Mouse (Mus musculus) common myeloid progenitor, adult 5-6 weeks (primary cell): ENCODE results near the gene Myh9. TPM values are rescaled to one million over a fixed set of nuclear protein-coding genes. Genes with fewer than 3 reads are reported as not detected.
"Not testable (repeated sequence)": the region's sequence is repeated elsewhere in the genome, so short reads cannot be mapped to it uniquely, and the experiment has no call there.

ENCODE experiments used
- ATAC-seq: replicated peaks from 2 replicates; pipeline ENCODE4 v1.8.0; 2016; ENCODE audit warnings: low read depth, mild to moderate bottlenecking, moderate TSS enrichment, inconsistent platforms; ENCODE audit not compliant: poor library complexity, severe bottlenecking
- total RNA-seq: library from RNA; stranded (forward); fragments of 200-1000, 187-1606 nt; gene quantifications from 2 replicates; pipeline ENCODE4 v1.2.3, GENCODE M21; 2017

Myh9 gene
- total RNA-seq, 1 experiment from 2014 or later = 430 TPM

DNA sequence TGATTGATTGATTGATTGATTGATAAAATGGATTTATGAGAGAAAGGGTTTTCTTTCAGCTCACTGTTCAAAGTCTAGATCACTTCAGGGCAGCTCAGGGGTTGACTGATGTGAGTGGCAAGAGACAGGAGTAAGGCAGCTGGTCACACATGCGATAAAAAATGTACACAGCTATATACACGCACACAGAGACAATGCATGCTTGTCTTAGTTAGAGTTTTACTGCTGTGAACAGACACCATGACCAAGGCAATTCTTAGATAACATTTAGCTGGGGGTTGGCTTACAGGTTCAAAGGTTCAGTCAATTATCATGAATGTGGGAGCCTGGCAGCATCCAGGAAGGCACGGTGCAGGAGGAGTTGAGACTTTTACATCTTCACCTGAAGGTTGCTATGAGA lies 31.0 kb upstream of the Myh9 start:
- no peak for ATAC-seq

- ATAC-seq = no peak
These were observed 26.4 kb upstream of the Myh9 start for GRCm38 (mm10) chr15:77868340-77868739.

- ATAC-seq = not testable (repeated sequence)
These were observed 25.4 kb upstream of the Myh9 start for GRCm38 (mm10) chr15:77867231-77867968.

GRCm38 (mm10) chr15:77866583-77867220 lies 24.7 kb upstream of the Myh9 start:
- no peak for ATAC-seq

- ATAC-seq = no peak
These were observed 22.2 kb upstream of the Myh9 start for GRCm38 (mm10) chr15:77864063-77864758.

- ATAC-seq = no peak
These were observed 21.3 kb upstream of the Myh9 start for GRCm38 (mm10) chr15:77862991-77863972.

DNA sequence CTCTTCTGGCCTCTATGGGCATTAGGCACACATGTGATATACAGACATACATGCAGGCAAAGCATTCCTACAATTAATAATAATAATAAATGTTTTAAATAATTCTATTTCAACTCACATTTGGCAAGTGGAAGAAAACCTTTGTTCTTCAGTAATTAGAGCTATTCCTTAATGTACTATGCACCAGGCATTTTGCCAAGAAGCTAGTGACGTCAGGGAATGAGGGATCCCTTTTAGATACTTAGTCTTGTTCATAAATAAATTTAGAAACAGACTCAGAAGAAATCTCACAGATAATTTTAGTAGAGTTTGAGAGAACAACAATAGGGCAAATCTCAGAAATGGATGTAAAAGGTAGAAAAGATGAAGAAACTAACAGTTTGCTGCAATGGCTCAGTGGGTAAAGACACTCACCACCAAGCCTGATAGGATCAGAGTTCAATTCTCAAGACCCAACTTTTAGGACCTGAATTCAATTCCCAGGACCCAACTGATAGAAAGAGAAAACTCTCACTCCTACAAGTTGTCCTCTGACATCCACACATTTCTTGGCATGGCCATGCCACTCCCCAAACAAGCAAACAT lies 18.2 kb upstream of the Myh9 start:
- ATAC-seq = no peak

DNA sequence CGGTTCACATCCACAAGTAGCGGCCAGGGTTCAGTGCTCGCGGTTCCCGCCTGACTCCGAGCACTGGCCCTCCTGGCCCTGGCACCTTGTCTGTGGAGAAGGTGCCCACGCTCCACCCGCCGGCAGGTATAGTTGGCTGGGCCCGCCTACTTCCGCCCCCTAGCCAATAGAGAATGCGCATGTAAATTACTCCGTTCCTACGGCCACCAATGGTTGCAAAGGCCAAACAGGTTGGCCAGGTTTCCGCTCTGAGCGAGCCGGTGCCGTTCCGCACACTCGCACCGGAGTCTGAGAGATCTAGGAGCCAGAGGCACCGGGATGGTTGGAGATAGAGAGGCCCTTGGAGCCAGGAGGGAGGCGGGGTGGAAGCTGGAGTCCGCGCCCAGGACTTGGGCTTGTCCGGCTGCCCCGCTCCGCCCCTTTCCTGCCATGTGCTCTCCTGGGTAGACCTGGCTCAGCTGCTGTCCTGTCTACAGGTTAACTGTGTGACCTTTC lies 15.7 kb upstream of the Myh9 start:
- peak; percentile 51 for ATAC-seq

- no peak for ATAC-seq
These were observed 14.6 kb upstream of the Myh9 start for GRCm38 (mm10) chr15:77856541-77856940.

DNA sequence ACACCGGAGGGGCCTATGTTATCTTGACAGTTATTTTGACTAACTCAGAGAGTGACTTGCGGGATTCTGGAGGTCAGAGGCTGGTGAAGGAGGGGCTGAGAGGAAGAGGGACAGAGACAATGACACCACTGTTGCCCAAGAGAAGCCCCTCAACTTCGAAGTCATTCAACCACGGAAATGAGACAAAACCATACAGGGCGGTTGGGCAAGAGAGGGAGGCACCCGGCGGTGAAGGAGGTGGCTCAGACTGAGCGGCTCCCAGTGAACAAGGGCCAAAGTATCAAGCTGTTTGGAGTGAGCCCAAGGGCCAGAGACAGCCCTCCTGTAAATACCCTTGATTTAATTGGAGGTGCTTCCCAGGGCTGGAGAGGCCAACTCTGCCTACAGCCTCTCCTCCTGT lies 13.3 kb upstream of the Myh9 start:
- ATAC-seq = peak; percentile 91

DNA sequence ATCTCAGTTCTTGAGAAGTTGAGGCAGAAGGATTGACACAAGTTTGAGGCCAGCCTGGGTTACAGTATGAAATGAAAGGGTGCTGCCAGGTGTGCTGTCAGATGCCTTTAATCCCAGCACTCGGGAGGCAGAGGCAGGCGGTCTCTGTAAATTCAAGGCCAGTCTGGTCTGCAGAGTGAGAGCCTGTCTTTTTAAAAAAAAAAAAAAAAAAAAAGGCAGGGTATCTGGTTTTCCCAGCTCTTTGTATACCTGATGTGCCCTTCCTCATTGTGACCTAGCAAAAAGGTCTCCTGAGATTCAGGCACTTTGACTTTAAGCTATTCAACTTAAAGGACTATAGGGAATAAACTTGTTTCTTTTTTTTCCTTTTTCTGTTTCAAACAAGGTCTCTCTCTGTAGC lies 10.0 kb upstream of the Myh9 start:
- ATAC-seq = no peak

DNA sequence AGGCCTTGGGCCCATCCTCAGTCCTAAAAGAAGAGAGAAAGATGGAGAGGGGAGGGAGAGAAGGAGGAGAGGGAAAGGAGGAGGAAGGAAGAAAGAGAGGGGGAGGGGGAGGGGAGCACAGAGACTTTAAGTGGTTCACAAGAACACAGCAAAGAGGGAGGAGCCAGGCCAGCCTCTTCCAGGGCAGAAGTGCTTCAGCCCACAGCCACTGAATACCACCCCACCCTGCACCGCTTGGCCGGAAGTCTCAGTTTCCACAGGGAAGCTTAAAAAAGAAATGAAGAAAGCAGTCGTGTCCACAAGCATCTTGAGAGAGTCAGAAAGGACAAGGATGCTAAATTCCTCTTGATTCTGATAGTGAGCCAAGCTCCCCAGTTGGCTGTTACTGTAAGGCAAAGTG lies 9.2 kb upstream of the Myh9 start:
- ATAC-seq = 0 out of 2 replicates have a peak, but pooled peaks have one; percentile 34

DNA sequence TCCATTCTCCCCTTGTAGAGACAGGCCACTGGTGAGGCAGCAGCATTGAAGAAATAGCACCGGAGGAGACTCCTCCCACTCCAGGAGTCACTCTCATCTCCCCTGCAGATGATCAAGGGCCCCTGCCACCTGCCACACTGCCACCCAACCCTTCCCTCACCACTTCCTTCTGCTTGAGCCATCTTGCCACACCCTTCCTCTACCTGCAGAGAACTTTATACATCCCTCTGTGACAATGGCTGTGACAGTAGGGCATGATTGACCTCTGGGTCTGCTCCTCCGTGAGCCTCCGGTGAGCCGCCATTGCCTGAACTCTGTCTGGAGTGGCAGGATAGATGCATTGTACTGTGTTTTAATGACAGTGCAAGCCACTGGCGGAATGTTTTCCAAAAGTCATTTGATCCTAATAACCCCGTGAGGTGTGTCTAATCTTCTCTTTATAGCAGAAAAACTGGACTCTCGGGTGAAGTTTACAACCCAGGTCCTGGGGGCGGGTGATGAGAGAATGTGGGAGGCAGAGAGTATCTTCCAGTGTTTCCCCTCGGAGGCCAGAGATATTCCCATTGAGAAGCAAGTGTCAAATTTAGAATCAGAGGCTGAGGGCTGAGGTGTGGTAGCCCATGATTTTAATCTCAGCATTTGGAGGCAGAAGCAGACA lies 7.7 kb upstream of the Myh9 start:
- ATAC-seq = peak; percentile 36

GRCm38 (mm10) chr15:77849039-77849436 lies 7.1 kb upstream of the Myh9 start:
- no peak for ATAC-seq

DNA sequence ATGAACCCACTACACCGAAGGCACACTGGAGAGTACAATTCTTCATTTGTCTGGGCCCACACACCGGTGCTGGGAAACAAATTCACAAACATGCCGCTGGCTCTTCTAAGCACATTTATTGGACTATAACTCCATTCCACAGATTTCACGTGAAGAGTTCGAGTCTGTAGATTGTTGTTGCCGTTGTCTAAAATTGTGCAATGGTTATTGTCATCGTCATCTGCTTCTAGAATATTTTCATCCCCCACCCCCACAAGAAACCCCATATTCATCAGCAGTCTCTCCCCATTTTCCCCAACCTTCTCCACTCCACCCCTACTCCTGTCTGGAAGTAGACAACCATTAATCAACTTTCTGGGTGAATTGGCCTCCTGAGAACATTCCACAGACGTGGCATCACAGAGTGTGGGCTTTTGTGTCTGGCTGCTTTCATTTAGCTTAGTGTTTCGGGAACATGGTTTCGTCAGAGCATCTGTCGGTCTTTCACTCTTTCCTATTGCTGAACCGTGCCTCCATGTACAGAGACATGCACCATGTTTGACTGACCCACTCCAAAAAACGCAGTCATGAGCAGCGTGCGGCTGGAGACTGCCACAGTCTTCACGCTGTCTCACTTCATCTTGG lies 6.6 kb upstream of the Myh9 start:
- no peak for ATAC-seq

- ATAC-seq = no peak
These were observed 5.9 kb upstream of the Myh9 start for GRCm38 (mm10) chr15:77847826-77848225.

- ATAC-seq = no peak
These were observed 5.1 kb upstream of the Myh9 start for GRCm38 (mm10) chr15:77847108-77847507.

- not testable (repeated sequence) for ATAC-seq
These were observed 4.1 kb upstream of the Myh9 start for GRCm38 (mm10) chr15:77845931-77846595.
